Mouse (Mus musculus): ENCODE data around the gene Ano8.
"Not testable (repeated sequence)": the region's sequence is repeated elsewhere in the genome, so short reads cannot be mapped to it uniquely, and the experiment has no call there.

Gene Ano8

GRCm38 (mm10) chr8:71441404-71441803, 44.4 kb downstream of the Ano8 start:
- in situ Hi-C loops (cut with MseI, MboI) = no loop called here

GRCm38 (mm10) chr8:71437041-71437440, 48.7 kb downstream of the Ano8 start:
- in situ Hi-C loops (cut with MseI, MboI) = no loop called here

- in situ Hi-C loops (cut with MseI, MboI) = not testable (repeated sequence)
Measured at GRCm38 (mm10) chr8:71432935-71433334, 52.8 kb downstream of the Ano8 start.
